Mouse (Mus musculus): Measurements from ENCODE around the gene Usp16.

DNA sequence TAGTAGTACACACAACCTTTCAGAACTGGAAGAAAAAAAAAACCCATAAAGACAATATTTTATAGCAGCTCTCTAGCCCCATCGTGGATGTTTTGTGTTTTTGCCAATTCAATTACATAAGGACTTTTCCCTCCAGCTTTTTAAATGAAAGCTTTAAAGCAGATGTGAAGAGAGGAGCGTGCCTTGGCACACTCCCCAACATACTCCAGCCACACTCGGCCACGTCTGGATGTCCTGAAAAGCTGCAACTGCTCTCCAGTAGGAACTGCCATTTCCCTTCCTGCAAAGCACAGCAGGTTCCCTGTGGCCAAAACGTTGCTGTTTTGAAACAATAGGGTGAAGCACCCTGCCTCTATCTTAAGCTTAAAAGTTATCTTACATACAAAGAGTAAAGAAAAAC, 12.2 kb upstream of the Usp16 start:
- TF ChIP-seq HCFC1 (IDR thresholded peaks at IDR 0.05; ENCODE audit: borderline replicate concordance, insufficient read depth, low read length) (no peak), CHD2 (IDR thresholded peaks at IDR 0.05; ENCODE audit: low read depth, low read length) (no peak), ZNF384 (IDR thresholded peaks at IDR 0.05; ENCODE audit: low read depth, low read length) (no peak)
